Mouse (Mus musculus): ENCODE measurements at regions not wholly inside any gene's neighbourhood (a gene's known extent, or its start where the extent isn't known, plus 50 kb on each side); places are given as distances from the start of the nearest gene placed in this dataset.

- no peak for DNase-seq (ENCODE audit: low read depth in 1 of 2, low spot score in 2 of 2)
These were observed 284.3 kb upstream of the Rbms1 start for GRCm38 (mm10) chr2:61247336-61247735.

DNA sequence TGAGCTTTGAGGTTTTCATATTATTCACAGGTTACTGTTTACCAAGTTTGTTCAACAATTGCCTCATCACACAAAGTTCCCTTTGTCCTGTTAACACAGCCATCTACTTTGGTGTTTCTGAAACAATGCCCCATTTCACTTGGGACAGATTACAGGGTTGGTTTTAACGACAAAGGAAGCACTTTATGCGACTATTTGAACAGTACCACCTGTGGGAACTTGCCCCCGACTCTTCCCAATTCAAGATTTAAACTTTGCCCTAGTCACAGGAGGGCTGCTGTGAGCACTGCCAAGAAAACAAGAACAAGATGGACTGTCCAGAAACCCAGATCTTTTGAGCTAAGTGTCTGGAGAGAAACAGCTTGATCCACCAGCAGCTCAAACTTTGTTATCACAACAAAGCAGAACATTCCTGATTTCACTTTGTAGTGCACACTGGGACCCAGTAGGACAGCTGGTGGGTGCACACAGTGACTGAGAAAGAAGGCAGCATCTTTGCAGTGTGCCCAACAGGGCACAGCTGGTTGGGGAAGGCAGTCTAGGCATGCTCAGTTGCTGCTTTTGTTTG, 283.8 kb upstream of the Rbms1 start:
- no peak for DNase-seq (ENCODE audit: low read depth in 1 of 2, low spot score in 2 of 2)

GRCm38 (mm10) chr2:61245526-61245925, 282.5 kb upstream of the Rbms1 start:
- DNase-seq (ENCODE audit: low read depth in 1 of 2, low spot score in 2 of 2), result no peak

DNA sequence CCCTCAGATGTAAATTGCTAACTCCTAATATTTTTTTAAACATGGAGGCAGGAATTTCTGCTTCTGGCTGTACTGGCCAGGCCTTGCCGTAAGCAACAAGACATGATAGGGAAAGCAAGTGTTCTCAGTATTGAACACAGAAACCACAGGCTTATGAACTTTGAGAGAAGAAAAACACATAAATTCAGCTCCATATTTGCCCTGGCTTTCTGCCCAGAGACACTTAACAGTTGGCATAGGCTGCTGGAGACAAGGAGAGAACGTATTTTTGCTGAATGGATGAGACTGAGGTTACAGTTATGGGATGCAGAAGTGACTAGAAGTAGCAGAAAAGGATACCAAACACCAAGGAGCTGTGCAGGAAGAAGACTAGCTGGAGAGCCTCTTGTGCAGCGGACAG, 258.7 kb upstream of the Rbms1 start:
- DNase-seq (ENCODE audit: low read depth in 1 of 2, low spot score in 2 of 2), result no peak

DNA sequence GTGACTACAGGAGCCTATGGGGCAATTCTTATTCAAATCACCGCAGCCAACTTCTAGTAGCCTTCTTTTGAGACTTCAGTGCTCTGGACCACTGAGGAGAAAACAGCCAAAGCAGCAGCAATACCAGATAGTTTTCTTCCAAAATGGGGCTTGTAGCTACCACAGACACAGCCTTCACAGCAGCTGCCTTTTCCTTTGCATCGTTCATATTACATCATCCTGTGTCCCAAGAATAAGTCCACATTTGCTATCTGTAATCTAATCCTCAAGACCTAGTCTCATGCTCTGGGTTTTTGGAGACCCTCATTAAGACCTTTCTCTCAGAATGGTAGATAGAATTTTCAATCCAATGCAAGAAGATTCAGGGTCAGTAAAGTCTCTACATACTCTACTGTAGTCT, 258.2 kb upstream of the Rbms1 start:
- DNase-seq (ENCODE audit: low read depth in 1 of 2, low spot score in 2 of 2), result no peak

DNA sequence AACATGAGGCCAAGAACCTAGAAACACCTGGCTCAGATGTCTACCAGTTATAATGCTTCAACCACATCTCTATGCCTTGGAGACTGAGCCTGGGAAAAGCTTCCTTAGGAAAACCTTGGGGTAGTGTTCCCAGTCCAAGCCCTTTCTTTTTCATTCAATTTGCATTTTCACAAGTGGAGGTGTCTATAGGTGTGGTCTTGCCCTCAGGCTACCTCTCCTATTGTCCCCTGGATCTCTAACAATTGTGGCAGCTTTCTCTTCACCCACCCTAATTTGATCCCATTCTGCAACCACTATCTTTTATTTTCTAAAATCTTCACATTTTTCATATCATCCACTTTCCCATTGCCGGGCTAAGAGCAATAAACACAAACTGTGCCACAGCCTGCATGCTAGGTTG, 251.0 kb upstream of the Rbms1 start:
- no peak for DNase-seq (ENCODE audit: low read depth in 1 of 2, low spot score in 2 of 2)

- no peak for DNase-seq (ENCODE audit: low read depth in 1 of 2, low spot score in 2 of 2)
These were observed 238.4 kb upstream of the Rbms1 start for GRCm38 (mm10) chr2:61201387-61201786.

DNA sequence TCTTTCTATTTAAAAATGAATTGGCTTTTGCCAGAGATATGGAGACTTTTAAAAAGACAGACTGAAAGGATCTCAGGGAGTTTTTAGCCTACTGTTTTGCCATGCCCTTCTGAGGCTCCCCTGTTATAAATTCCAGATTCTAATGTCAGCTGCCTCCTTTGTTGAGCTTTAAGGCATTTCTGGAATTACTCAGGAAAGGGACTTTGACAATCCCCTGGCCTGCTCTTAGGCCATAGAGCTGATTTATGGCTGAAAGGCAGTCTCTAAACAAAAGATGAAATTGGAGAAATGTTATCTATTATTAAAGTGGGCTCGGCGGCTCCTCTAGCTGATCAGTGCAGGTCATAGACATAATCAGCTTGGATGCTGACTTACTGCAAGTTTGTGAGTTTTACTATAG, 231.0 kb upstream of the Rbms1 start:
- DNase-seq (ENCODE audit: low read depth in 1 of 2, low spot score in 2 of 2), result no peak

DNA sequence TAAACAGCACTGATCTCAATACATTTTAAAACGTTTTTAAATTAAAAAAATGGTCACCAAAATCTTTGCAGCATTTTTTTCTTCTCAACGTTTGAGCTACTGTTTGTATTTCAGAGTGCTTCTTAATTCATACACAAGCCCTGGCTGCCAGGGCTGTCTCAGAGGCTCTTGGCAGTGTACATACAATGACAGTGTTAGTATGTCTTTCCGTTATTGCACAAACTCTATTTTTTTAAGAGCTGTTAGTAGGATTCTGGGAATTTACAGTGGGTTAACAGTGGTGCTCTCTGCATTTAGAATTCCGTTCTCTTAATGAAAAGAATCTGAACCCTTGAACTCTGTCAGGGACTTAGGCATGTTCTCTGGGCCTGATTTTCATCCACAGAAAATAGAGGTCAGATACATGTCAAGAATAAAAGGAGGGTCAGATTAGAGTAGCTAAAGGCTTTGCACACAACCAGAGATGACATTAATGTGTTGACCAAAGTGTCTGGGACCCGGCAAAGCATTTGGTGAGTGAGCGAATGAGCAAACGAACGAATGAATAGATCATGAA, 219.5 kb upstream of the Rbms1 start:
- DNase-seq (ENCODE audit: low read depth in 1 of 2, low spot score in 2 of 2), result no peak

DNA sequence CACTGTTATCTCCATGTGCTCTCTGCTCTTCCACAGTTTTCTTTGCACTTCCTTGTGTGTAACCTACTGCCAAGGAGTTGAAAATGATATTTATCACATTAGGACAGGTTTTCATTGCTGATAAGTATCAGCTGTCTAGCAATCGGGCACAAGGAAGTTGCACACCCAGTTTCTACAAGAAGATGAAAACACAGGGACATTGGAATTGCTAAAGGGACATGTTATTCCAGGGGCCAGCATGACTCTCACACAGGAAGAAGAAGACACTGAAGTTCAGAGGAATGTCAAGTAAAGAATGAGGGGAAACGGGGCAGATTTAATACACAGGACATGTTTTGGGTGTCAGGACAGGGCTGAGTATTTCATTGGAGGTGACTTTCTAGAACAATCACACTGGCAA, 214.8 kb upstream of the Rbms1 start:
- DNase-seq (ENCODE audit: low read depth in 1 of 2, low spot score in 2 of 2), result no peak

DNA sequence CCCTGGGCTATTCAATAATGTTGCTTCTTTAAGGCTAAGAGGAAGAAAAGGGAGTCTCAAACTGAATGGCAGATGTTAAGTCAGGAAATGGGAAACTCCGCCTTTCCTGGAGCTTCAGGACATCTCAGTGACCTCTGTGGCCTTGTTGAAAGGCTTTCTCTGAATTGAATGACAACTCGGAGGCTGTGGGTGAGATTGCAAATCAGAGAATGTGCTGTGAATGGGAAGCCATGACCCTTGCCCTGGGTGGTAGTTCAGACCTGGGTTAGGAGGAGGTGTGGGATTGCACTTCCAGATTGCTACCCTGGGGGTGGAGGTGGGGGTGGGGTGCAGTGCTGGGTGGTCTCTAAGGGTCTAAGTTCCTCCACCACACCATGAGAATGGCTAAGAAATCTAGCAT, 213.8 kb upstream of the Rbms1 start:
- DNase-seq (ENCODE audit: low read depth in 1 of 2, low spot score in 2 of 2), result no peak

- no peak for DNase-seq (ENCODE audit: low read depth in 1 of 2, low spot score in 2 of 2)
These were observed 210.6 kb upstream of the Rbms1 start for GRCm38 (mm10) chr2:61173581-61173980.

GRCm38 (mm10) chr2:61161336-61161735, 198.3 kb upstream of the Rbms1 start:
- no peak for DNase-seq (ENCODE audit: low read depth in 1 of 2, low spot score in 2 of 2)

DNA sequence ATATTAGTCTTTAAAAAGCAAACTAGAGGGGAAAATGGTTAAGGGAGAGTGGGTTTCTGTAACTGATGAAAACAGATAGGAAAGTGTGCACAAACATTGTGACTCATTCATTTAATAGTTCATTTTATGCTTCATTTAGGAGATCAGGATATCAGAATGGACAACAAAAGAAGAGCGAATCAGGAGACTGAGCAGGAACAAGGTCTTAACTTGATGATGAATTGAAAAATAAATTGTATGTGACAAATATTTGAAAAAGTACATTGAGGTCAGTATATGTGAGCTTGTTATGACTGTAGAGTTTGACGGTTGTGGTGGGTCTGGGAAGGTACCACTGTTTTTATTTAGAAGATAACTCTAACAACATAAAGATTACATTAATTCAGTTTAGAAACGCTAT, 196.8 kb upstream of the Rbms1 start:
- DNase-seq (ENCODE audit: low read depth in 1 of 2, low spot score in 2 of 2), result no peak

DNA sequence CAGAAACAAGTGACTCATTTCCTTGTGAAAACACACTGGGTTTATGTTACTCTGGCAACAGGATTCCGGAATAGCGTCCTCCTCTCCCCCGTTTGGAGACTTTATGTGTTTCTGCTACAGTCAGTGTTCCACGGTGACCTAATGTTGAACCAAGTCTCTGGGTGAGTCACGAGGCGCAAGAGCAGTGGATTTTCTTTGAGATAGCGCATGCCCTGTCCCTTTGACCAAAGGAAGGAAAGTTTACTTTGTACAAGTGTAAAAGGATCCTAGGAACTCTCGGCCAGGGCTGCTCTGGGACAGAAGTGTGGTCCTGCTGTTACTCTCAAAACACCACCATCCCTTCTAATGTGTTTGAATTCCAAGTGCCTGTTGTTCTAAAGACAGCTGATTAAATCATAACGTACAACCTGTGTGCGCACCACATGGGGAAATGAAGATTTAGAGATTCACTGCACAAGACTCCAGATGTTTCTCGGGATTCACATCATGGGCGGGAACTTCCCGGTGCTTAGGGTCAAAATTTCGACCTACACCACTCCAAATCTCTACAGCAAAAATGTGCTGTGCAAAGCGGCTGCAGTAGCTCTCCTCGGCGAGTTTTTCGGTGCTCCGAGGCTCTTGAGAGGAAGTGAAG, 176.1 kb upstream of the Rbms1 start:
- DNase-seq (ENCODE audit: low read depth in 1 of 2, low spot score in 2 of 2), result no peak

GRCm38 (mm10) chr2:61138625-61138997, 175.6 kb upstream of the Rbms1 start:
- no peak for DNase-seq (ENCODE audit: low read depth in 1 of 2, low spot score in 2 of 2)

GRCm38 (mm10) chr2:61137378-61137777, 174.4 kb upstream of the Rbms1 start:
- DNase-seq (ENCODE audit: low read depth in 1 of 2, low spot score in 2 of 2), result no peak

DNA sequence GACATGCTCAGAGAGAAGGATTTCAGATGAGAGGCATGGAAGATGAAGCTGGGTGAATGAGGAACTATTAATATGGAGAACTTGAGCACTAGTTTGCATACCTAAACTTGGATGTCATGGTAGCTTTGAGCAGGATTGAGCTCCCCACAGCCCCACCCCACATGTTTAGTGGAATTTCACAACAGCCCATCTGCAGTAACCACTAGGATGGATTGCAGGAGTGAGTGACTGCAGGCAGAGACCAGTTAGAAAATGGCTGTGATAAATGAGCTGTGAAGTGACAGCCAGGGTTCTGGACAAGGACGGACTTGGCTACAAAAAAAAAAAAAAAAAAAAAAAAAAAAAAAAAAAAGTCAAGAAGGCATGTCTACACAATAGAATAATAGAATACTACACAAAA, 173.9 kb upstream of the Rbms1 start:
- DNase-seq (ENCODE audit: low read depth in 1 of 2, low spot score in 2 of 2), result no peak

DNA sequence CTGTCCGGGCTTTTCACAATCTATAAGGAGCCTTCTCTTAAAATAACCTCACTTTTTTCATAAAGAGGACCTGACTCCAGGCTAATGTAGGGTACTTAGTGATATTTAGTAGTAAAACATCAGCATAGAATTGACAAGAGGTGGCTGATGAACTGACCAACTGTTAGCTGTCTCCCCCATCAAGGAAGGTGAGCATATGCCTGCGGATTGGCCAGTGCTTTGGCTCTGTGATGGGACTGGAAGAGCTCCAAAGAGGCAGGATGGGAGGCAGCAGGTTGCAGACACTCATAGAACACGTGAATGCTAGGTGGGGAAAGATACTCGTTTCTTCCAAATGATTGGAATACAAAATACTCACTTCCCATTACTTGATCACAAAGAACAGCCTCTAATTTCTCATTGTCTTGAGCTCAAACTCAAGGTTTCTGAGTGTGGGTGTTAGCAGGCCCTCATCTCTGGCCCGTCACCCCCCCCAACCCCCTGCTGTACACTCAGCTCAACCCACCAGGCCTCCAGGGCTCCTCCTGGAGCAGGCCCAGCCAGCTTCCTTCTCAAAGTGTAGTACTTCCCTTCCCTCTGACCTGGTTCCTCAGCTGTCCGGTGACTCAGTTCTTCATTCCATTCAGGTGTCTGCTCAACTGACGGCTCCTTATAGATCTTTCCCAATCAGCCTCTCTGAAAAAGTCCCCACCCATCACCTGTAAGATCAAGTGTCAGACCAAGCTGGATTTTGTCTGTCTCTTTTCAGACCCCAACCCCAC, 160.2 kb upstream of the Rbms1 start:
- no peak for DNase-seq (ENCODE audit: low read depth in 1 of 2, low spot score in 2 of 2)

DNA sequence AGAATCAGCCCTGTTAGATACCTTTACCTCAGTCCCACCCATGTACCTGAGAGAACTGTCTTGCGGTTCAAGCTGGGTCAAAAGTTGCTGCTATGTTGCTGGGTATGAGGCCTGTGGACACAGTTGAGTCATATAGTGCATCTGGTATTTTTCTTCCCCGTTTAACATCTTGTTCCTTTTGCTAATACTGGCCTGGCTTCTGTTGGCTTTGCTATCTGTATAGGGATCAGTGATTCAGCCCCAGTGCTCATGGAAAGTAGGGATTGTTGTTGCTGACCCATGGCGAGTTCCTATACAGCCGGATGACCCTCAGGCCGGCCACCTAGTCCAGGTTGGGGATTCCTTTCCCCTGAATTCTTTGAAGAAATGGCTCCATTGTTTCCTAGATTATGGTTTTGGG, 158.3 kb upstream of the Rbms1 start:
- no peak for DNase-seq (ENCODE audit: low read depth in 1 of 2, low spot score in 2 of 2)

- DNase-seq (ENCODE audit: low read depth in 1 of 2, low spot score in 2 of 2), result no peak
These were observed 151.6 kb upstream of the Rbms1 start for GRCm38 (mm10) chr2:61114620-61115019.

GRCm38 (mm10) chr2:61113916-61114315, 150.9 kb upstream of the Rbms1 start:
- no peak for DNase-seq (ENCODE audit: low read depth in 1 of 2, low spot score in 2 of 2)
